Mouse (Mus musculus) liver, embryonic 15.5 days (tissue): ENCODE measurements around the gene Wscd2. TPM values are rescaled to one million over a fixed set of nuclear protein-coding genes. Genes with fewer than 3 reads are reported as not detected.

ENCODE experiments used
- ATAC-seq: fragments of 200-750 bp; cut with Nextera tagmentation; 2 replicates; pipeline ENCODE4 v1.8.0; 2017; ENCODE audit warnings: moderate number of reproducible peaks, mild to moderate bottlenecking, moderate library complexity; ENCODE audit not compliant: insufficient read depth
- H3K27ac ChIP-seq: fragments of 300-500 bp; sonication (generic); replicated peaks from 2 replicates; pipeline ENCODE4 v1.5.1; 2015; ENCODE audit warnings: mild to moderate bottlenecking, inconsistent platforms
- H3K27me3 ChIP-seq: fragments of 300-500 bp; sonication (generic); 2 replicates; pipeline ENCODE4 v1.6.1; 2015; ENCODE audit warnings: mild to moderate bottlenecking, inconsistent platforms
- H3K36me3 ChIP-seq: fragments of 300-500 bp; sonication (generic); replicated peaks from 2 replicates; pipeline ENCODE4 v1.6.1; 2015; ENCODE audit warnings: moderate library complexity, mild to moderate bottlenecking, inconsistent platforms
- H3K4me1 ChIP-seq: fragments of 300-500 bp; sonication (generic); replicated peaks from 2 replicates; pipeline ENCODE4 v1.6.1; 2015; ENCODE audit warnings: inconsistent platforms
- H3K4me2 ChIP-seq: fragments of 300-500 bp; sonication (generic); 2 replicates; pipeline ENCODE4 v1.6.1; 2015; ENCODE audit warnings: moderate library complexity, mild to moderate bottlenecking, inconsistent platforms
- H3K4me3 ChIP-seq: fragments of 300-500 bp; sonication (generic); replicated peaks from 2 replicates; pipeline ENCODE4 v1.5.1; 2015; ENCODE audit warnings: mild to moderate bottlenecking, inconsistent platforms
- H3K9ac ChIP-seq: fragments of 300-500 bp; sonication (generic); 2 replicates; pipeline ENCODE4 v1.6.1; 2015; ENCODE audit warnings: moderate library complexity, mild to moderate bottlenecking, inconsistent platforms
- H3K9me3 ChIP-seq: fragments of 300-500 bp; sonication (generic); replicated peaks from 2 replicates; pipeline ENCODE4 v1.6.1; 2016; ENCODE audit warnings: inconsistent platforms
- WGBS: fragments of 180-500 bp; shearing (Covaris S2); methylation state at CpG from one replicate; pipeline ENCODE4 v1.1.7; 2015; ENCODE audit warnings: mixed read lengths; ENCODE audit not compliant: insufficient replicate concordance; 5-methylcytosine and 5-hydroxymethylcytosine counted together
- polyA plus RNA-seq: library from polyadenylated mRNA; unstranded; fragments of >200 nt; fragmentation: Nextera tagmentation; extraction: Ambion mirVana; gene quantifications from 2 replicates; pipeline ENCODE4 v1.2.1, GENCODE M21; 2015

The Wscd2 gene
- polyA plus RNA-seq, 1 experiment from 2014 or later, result 0.15 TPM

DNA sequence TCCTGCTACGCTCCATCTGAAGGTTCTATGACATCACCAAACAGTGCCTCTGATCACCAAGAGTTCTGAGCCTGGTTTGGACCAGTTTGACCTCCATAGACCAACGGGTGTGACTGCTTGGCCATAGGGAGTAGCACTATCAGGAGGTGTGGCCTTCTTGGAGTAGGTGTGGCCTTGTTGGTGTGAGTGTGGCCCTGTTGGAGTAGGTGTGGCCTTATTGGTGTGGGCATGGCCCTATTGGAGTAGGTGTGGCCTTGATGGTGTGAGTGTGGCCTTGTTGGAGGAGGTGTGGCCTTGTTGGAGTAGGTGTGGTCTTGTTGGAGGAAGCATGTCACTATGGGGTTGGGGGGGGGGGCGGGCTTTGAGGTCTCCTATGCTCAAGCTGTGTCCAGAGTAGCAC, 110.0 kb downstream of the Wscd2 start:
- Histone ChIP-seq H3K4me3 (no peak overlapping the region), H3K36me3 (no peaks in the 10 kb centered on the region), H3K9me3 (no peaks in the 10 kb centered on the region), H3K4me1 (no peaks in the 10 kb centered on the region), H3K4me2 (no peak overlapping the region), H3K27ac (no peak overlapping the region), H3K27me3 (no peaks in the 10 kb centered on the region), H3K9ac (no peak overlapping the region)
- ATAC-seq, result no peak
- WGBS, result 46% methylated on average over 3 of the region's 3 CpGs

- Histone ChIP-seq H3K9ac (no peak overlapping the region), H3K4me2 (no peak overlapping the region), H3K27ac (no peak overlapping the region), H3K4me1 (no peaks in the 10 kb centered on the region), H3K27me3 (no peaks in the 10 kb centered on the region), H3K36me3 (no peaks in the 10 kb centered on the region), H3K4me3 (no peak overlapping the region), H3K9me3 (no peaks in the 10 kb centered on the region)
- ATAC-seq, result no peak
- 66% methylated on average over 4 of the region's 4 CpGs for WGBS
Measured at GRCm38 (mm10) chr5:113600803-113601202, 110.7 kb downstream of the Wscd2 start.

DNA sequence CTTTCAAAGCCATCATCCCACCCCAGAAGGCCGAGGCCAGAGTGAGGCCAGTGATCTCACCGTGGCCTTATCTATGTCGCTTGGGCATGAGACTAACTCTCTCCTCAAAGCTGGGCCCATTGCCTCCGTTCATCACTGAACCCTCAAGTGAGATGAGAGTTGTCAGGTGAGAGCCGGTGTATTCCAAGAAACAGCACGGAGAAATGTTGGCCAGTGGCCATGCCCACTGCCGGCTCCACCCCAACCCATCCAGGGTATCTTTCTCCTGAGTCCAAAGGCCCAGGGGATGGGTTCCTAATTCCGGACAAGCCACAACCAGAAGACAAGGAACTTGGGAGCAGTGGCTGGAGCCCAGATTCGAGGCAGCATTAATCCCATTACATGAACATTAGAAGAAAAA, 113.3 kb downstream of the Wscd2 start:
- H3K9me3 ChIP-seq, result no peaks in the 10 kb centered on the region
- H3K27me3 ChIP-seq, result no peaks in the 10 kb centered on the region
- H3K27ac ChIP-seq, result no peak overlapping the region
- no peak for ATAC-seq
- H3K4me1 ChIP-seq, result no peaks in the 10 kb centered on the region
- no peak overlapping the region for H3K4me2 ChIP-seq
- no peaks in the 10 kb centered on the region for H3K36me3 ChIP-seq
- 62% methylated on average over 9 of the region's 9 CpGs for WGBS
- H3K4me3 ChIP-seq, result no peak overlapping the region
- H3K9ac ChIP-seq, result no peak overlapping the region

DNA sequence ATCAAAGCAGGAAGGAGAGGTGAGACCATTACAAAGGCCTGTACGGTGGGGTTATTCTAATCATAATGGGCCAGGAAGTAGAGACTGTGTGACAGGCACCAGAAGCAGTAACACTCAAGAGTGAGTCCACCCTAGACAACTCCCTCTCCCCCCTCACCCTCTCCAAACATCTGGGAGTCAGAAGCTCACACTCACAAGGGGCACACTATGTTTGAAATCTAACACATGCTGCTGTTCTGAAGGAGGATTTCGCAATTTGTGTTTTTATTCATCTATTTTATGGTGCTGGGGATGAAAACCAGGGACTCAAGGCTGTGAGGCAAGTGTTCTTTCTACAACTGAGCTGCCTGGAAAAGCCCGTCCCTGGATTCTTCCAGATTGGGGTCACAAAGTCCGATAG, 114.6 kb downstream of the Wscd2 start:
- no peak overlapping the region for H3K4me3 ChIP-seq
- H3K9me3 ChIP-seq, result no peaks in the 10 kb centered on the region
- WGBS, result 56% methylated on average over 4 of the region's 4 CpGs
- ATAC-seq, result no peak
- H3K4me1 ChIP-seq, result no peaks in the 10 kb centered on the region
- H3K27ac ChIP-seq, result no peak overlapping the region
- H3K4me2 ChIP-seq, result no peak overlapping the region
- H3K9ac ChIP-seq, result no peak overlapping the region
- H3K36me3 ChIP-seq, result no peaks in the 10 kb centered on the region
- no peaks in the 10 kb centered on the region for H3K27me3 ChIP-seq

DNA sequence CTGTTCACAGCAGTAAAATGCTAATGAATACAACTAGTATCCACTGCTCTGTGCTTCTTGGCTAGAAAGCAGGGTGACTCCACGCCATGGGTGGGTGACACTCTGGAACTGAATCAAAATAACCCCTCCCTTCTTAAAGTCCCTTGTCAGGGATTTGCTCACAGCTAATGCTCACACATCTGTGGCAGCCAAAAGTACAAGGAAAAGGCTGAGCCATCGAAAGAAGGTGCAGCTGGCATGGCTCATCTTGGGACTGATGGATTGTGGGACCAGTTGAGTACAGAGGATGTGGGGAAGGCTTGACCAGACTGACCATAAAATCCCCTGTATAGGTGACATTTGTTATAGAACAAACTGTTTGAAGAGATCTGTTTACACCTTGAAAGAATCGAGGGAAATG, 116.0 kb downstream of the Wscd2 start:
- WGBS, result 48% methylated on average over 3 of the region's 3 CpGs
- H3K36me3 ChIP-seq, result no peaks in the 10 kb centered on the region
- no peak overlapping the region for H3K4me2 ChIP-seq
- H3K9me3 ChIP-seq, result no peaks in the 10 kb centered on the region
- ATAC-seq, result no peak
- H3K27me3 ChIP-seq, result no peaks in the 10 kb centered on the region
- no peak overlapping the region for H3K27ac ChIP-seq
- H3K4me1 ChIP-seq, result no peaks in the 10 kb centered on the region
- H3K9ac ChIP-seq, result no peak overlapping the region
- H3K4me3 ChIP-seq, result no peak overlapping the region

DNA sequence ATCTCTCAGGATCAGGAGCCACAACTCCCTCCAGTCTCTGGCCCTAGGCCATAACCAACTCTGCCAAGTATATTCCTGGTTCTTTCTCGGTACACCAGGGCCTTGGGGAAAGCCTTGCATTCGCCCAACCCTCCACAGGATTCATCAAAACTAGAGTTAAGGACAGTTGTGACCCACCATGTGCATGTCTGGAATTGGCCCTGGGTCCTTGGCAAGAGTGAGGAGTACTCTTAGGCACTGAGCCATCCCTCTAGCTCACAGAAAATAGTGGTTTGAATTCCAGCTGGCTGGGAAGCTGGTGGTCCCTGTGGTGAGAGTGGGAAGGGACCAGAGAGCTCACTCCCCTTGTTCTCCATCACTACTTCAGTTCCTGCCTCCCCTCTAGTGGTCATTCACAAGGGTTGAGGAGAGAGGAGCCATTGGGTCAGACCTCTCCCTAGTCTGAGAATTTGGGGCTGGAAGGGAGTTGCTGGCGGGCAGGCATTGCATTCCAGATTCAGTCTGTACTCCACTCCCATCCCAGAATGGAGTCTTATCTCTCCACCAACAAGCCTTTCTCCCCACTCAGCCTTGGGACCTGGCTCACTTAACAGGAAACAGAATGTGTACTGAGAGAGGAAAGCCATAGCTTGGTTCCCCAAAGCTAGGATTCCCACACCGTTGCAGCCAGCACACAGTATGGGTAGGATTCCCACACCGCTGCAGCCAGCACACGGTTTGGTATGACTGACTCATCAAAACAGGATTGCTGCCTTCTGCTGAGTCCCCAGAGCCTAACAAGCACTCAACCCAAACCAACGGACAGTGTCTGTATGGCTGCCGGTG, 117.0 kb downstream of the Wscd2 start:
- H3K4me1 ChIP-seq, result no peaks in the 10 kb centered on the region
- no peak overlapping the region for H3K4me2 ChIP-seq
- no peak overlapping the region for H3K4me3 ChIP-seq
- H3K9me3 ChIP-seq, result no peaks in the 10 kb centered on the region
- no peaks in the 10 kb centered on the region for H3K36me3 ChIP-seq
- no peaks in the 10 kb centered on the region for H3K27me3 ChIP-seq
- no peak overlapping the region for H3K27ac ChIP-seq
- ATAC-seq, result no peak
- no peak overlapping the region for H3K9ac ChIP-seq
- 49% methylated on average over 8 of the region's 8 CpGs for WGBS

GRCm38 (mm10) chr5:113607941-113608431, 117.9 kb downstream of the Wscd2 start:
- H3K36me3 ChIP-seq, result no peaks in the 10 kb centered on the region
- H3K4me1 ChIP-seq, result no peaks in the 10 kb centered on the region
- no peak overlapping the region for H3K9ac ChIP-seq
- no peak overlapping the region for H3K27ac ChIP-seq
- 19% methylated on average over 13 of the region's 13 CpGs for WGBS
- H3K4me2 ChIP-seq, result no peak overlapping the region
- H3K27me3 ChIP-seq, result no peaks in the 10 kb centered on the region
- ATAC-seq, result no peak
- no peaks in the 10 kb centered on the region for H3K9me3 ChIP-seq
- H3K4me3 ChIP-seq, result no peak overlapping the region

GRCm38 (mm10) chr5:113608511-113608910, 118.4 kb downstream of the Wscd2 start:
- Histone ChIP-seq H3K9me3 (no peaks in the 10 kb centered on the region), H3K36me3 (no peaks in the 10 kb centered on the region), H3K27me3 (no peaks in the 10 kb centered on the region), H3K27ac (no peak overlapping the region), H3K4me2 (no peak overlapping the region), H3K9ac (no peak overlapping the region), H3K4me1 (no peaks in the 10 kb centered on the region), H3K4me3 (no peak overlapping the region)
- WGBS, result 57% methylated on average over 8 of the region's 8 CpGs
- ATAC-seq, result no peak

GRCm38 (mm10) chr5:113609891-113610290, 119.8 kb downstream of the Wscd2 start:
- Histone ChIP-seq H3K36me3 (no peaks in the 10 kb centered on the region), H3K4me1 (no peaks in the 10 kb centered on the region), H3K27ac (no peak overlapping the region), H3K4me2 (no peak overlapping the region), H3K9ac (no peak overlapping the region), H3K9me3 (no peaks in the 10 kb centered on the region), H3K4me3 (no peak overlapping the region), H3K27me3 (no peaks in the 10 kb centered on the region)
- WGBS, result 50% methylated on average over 5 of the region's 5 CpGs
- no peak for ATAC-seq

GRCm38 (mm10) chr5:113610490-113610889, 120.4 kb downstream of the Wscd2 start:
- H3K4me3 ChIP-seq, result no peak overlapping the region
- H3K9me3 ChIP-seq, result no peaks in the 10 kb centered on the region
- ATAC-seq, result no peak
- no peaks in the 10 kb centered on the region for H3K36me3 ChIP-seq
- no peak overlapping the region for H3K9ac ChIP-seq
- no peaks in the 10 kb centered on the region for H3K4me1 ChIP-seq
- 50% methylated on average over 6 of the region's 6 CpGs for WGBS
- H3K27ac ChIP-seq, result no peak overlapping the region
- H3K27me3 ChIP-seq, result no peaks in the 10 kb centered on the region
- no peak overlapping the region for H3K4me2 ChIP-seq

DNA sequence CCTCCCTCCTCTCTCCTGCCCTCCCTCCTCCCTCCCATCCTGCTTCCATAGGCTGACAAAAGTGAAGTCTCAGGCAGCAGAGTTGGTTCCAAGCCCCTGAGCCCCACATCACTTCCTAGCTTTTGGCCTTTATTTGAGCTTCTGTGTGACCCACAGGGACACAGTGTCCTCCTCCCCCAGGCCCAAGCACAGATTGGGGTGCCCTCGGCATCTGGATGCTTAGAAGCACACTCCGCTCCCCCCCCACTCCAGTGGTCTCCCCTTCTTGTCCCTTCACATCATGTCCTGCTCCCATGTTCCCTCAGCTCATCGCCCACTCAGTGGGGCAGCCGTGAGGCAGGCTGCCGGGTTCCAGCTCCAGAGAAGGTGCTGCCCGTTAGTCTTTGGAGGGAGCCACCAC, 121.0 kb downstream of the Wscd2 start:
- 67% methylated on average over 6 of the region's 6 CpGs for WGBS
- ATAC-seq, result no peak
- H3K4me1 ChIP-seq, result no peaks in the 10 kb centered on the region
- H3K27ac ChIP-seq, result no peak overlapping the region
- no peak overlapping the region for H3K4me3 ChIP-seq
- H3K27me3 ChIP-seq, result no peaks in the 10 kb centered on the region
- no peak overlapping the region for H3K9ac ChIP-seq
- H3K4me2 ChIP-seq, result no peak overlapping the region
- H3K36me3 ChIP-seq, result no peaks in the 10 kb centered on the region
- H3K9me3 ChIP-seq, result no peaks in the 10 kb centered on the region

DNA sequence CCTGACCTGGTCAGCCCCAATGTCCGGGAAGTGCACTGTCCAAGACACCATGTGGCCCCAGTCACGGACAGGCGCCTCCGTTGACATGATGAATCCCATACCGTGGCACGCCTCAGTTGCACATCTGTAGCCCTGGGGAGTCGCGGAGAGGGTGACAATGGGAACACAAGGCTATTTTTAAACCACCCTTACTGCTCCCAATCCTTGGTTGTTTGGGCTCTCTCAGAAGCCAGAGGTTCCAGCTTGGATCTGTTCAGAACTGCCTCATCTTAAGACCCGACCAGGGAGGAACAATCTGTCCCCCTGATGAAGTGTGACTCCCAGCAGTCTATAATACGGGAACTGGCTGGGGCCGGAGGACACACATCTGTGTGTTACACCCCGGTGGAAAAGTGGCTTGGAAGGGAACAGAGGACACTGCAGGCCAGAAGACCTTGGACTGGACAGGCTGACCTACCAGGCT, 121.7 kb downstream of the Wscd2 start:
- Histone ChIP-seq H3K4me2 (no peak overlapping the region), H3K27ac (no peak overlapping the region), H3K4me3 (no peak overlapping the region), H3K9ac (no peak overlapping the region), H3K4me1 (no peaks in the 10 kb centered on the region), H3K27me3 (no peaks in the 10 kb centered on the region), H3K36me3 (no peaks in the 10 kb centered on the region), H3K9me3 (no peaks in the 10 kb centered on the region)
- no peak for ATAC-seq
- WGBS, result 65% methylated on average over 12 of the region's 12 CpGs
